Mouse (Mus musculus) liver, postnatal 0 days (tissue): ENCODE data around the gene Rabgap1l.

ENCODE experiments used
- CTCF ChIP-seq: sonication (generic); IDR thresholded peaks from 2 replicates; pipeline ENCODE4 v1.5.1; 2016; ENCODE audit warnings: antibody characterized with exemption, low read depth
- EP300 ChIP-seq: IDR thresholded peaks from 2 replicates; pipeline ENCODE4 v1.6.1; 2016; ENCODE audit warnings: antibody characterized with exemption, low read depth, mild to moderate bottlenecking

DNA sequence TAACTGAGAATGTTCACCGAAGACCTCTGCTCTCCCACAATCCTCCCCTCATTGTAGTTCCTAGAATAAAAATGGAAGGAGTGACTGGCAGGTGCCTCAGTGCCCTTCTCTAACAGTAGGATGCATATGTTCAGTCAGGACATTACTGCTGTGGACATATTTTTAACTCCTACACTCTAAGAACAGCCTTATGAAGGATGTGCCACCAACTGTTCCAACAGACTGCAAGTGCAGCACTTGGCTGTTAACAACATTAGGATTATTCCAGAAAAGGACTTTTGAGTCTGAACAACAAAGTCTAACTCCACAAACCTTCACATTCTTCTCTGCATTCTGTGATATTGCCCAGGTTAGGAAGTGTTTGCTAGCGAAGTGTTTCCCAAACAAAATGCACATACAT is 501.0 kb downstream of the Rabgap1l start:
- no peak for TF ChIP-seq CTCF
- no peak for TF ChIP-seq EP300
